Mouse (Mus musculus) neural tube, embryonic 15.5 days (tissue): ENCODE results near the gene Ssc5d. TPM values are rescaled to one million over a fixed set of nuclear protein-coding genes. Genes with fewer than 3 reads are reported as not detected.
"Not testable (repeated sequence)": the region's sequence is repeated elsewhere in the genome, so short reads cannot be mapped to it uniquely, and the experiment has no call there.

Source experiments
- ATAC-seq: fragments of 200-750 bp; cut with Nextera tagmentation; 2 replicates; pipeline ENCODE4 v1.8.0; 2017; ENCODE audit warnings: mild to moderate bottlenecking, moderate TSS enrichment, moderate library complexity; ENCODE audit not compliant: low FRiP score
- H3K27ac ChIP-seq: fragments of 300-500 bp; sonication (generic); replicated peaks from 2 replicates; pipeline ENCODE4 v1.5.1; 2015; ENCODE audit warnings: mild to moderate bottlenecking, inconsistent platforms
- H3K27me3 ChIP-seq: fragments of 300-500 bp; sonication (generic); replicated peaks from 2 replicates; pipeline ENCODE4 v1.6.1; 2015; ENCODE audit warnings: inconsistent platforms
- H3K36me3 ChIP-seq: fragments of 300-500 bp; sonication (generic); 2 replicates; pipeline ENCODE4 v1.6.1; 2015; ENCODE audit warnings: inconsistent platforms
- H3K4me1 ChIP-seq: fragments of 300-500 bp; sonication (generic); 2 replicates; pipeline ENCODE4 v1.6.1; 2015; ENCODE audit warnings: inconsistent platforms
- H3K4me2 ChIP-seq: fragments of 300-500 bp; sonication (generic); 2 replicates; pipeline ENCODE4 v1.6.1; 2015; ENCODE audit warnings: inconsistent platforms, mild to moderate bottlenecking, moderate library complexity
- H3K4me3 ChIP-seq: fragments of 300-500 bp; sonication (generic); replicated peaks from 2 replicates; pipeline ENCODE4 v1.5.1; 2015; ENCODE audit warnings: mild to moderate bottlenecking, inconsistent platforms
- H3K9ac ChIP-seq: fragments of 300-500 bp; sonication (generic); replicated peaks from 2 replicates; pipeline ENCODE4 v1.6.1; 2015; ENCODE audit warnings: mild to moderate bottlenecking, inconsistent platforms
- H3K9me3 ChIP-seq: fragments of 300-500 bp; sonication (generic); replicated peaks from 2 replicates; pipeline ENCODE4 v1.6.1; 2016; ENCODE audit warnings: inconsistent platforms
- WGBS: fragments of 180-500 bp; shearing (Covaris S2); methylation state at CpG from one replicate; pipeline ENCODE4 v1.1.7; 2015; ENCODE audit warnings: mixed read lengths; 5-methylcytosine and 5-hydroxymethylcytosine counted together
- polyA plus RNA-seq: library from polyadenylated mRNA; unstranded; fragments of >200 nt; fragmentation: Nextera tagmentation; extraction: Ambion mirVana; gene quantifications from 2 replicates; pipeline ENCODE4 v1.2.1, GENCODE M21; 2015

The Ssc5d gene
- 1.00 and 1.8 TPM in 2 replicates for polyA plus RNA-seq

- no peak for ATAC-seq
- H3K27ac ChIP-seq, result peak within 1 kb of the TSS; percentile 99
- peaks cover 5% of the 10 kb centered on the region for H3K36me3 ChIP-seq
- H3K4me3 ChIP-seq, result no peak within 1 kb of the TSS
- no peaks in the 10 kb centered on the region for H3K27me3 ChIP-seq
- H3K4me2 ChIP-seq, result peak within 1 kb of the TSS; percentile 95
- H3K4me1 ChIP-seq, result peaks cover 55% of the 10 kb centered on the region
- WGBS, result 6% methylated on average over 6 of the region's 6 CpGs
- H3K9me3 ChIP-seq, result no peaks in the 10 kb centered on the region
- peak within 1 kb of the TSS; percentile 28; the same call in 1 of the 2 replicates for H3K9ac ChIP-seq
Observed at GRCm38 (mm10) chr7:4925441-4926381, at the start of gene Ssc5d. Gene Ssc5d, plus strand, starts transcription at chr7:4925785.

DNA sequence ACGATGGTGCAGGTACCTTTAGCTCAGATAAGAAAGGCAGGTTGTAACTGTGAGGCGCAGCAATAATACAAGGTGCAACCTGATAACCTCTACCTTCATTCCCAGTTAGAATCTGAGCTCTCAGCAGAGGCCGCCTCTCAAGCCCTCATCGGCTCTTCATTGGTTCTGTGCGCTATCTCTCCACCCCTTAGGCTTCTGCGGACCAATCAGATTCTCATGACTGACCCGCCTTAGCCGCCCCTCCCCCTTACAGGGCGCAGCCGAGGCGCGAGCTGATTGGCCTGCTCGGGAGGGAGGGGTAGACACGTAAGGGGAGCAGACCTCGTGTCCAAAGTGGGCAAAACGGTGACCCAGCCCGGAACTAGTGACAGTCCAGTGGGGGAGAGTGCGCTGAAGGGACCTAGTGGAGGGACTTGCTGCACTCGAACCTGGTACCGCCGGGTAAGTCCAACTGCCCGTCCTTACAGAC lies 48.8 kb upstream of the Ssc5d start, which contains the start of gene Isoc2a:
Isoc2a (plus strand) TSS at position 401 of the 469 bp plus-strand sequence.
- Histone ChIP-seq H3K36me3 (no peaks in the 10 kb centered on the region), H3K27ac (peak within 1 kb of the TSS; percentile 54), H3K4me2 (peak within 1 kb of the TSS; percentile 93), H3K27me3 (no peaks in the 10 kb centered on the region), H3K9me3 (no peaks in the 10 kb centered on the region), H3K4me1 (peaks cover 15% of the 10 kb centered on the region), H3K9ac (peak within 1 kb of the TSS; percentile 62), H3K4me3 (peak within 1 kb of the TSS; percentile 56)
- ATAC-seq, result peak; percentile 100
- under 1% methylated on average over 22 of the region's 22 CpGs for WGBS

- Histone ChIP-seq H3K36me3 (no peaks in the 10 kb centered on the region), H3K4me2 (peak overlapping the region; percentile 93), H3K4me3 (peak overlapping the region; percentile 56), H3K4me1 (peaks cover 15% of the 10 kb centered on the region), H3K27me3 (no peaks in the 10 kb centered on the region), H3K27ac (no peak overlapping the region), H3K9me3 (no peaks in the 10 kb centered on the region), H3K9ac (peak overlapping the region; percentile 62)
- peak; percentile 53; the same call in 1 of the 2 replicates for ATAC-seq
- WGBS, result 10% methylated on average over 11 of the region's 11 CpGs
Observed at GRCm38 (mm10) chr7:4877226-4877625, 48.4 kb upstream of the Ssc5d start.

GRCm38 (mm10) chr7:4878186-4878585 lies 47.4 kb upstream of the Ssc5d start:
- Histone ChIP-seq H3K4me3 (no peak overlapping the region), H3K27ac (no peak overlapping the region), H3K4me2 (no peak overlapping the region), H3K9ac (no peak overlapping the region), H3K36me3 (no peaks in the 10 kb centered on the region), H3K9me3 (no peaks in the 10 kb centered on the region), H3K4me1 (peaks cover 15% of the 10 kb centered on the region), H3K27me3 (no peaks in the 10 kb centered on the region)
- no peak for ATAC-seq

DNA sequence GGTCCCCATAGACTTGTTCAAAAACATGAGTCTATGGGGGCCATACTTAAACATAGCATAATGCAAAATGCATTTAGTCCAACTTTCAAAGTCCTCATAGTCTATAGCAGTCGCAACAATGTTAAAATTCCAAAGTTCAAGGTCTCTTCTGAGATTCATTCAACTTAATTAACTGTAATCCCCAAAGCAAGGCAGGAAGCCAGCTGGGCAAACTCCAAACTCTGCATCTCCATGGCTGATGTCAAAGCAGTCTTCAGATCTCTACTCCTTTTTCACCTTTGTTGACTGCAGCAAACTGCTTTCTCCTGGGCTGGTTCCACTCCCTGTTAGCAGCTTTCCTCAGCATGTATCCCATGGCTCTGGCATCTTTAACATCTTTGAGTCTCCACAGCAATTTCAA lies 46.5 kb upstream of the Ssc5d start:
- not testable (repeated sequence) for H3K9ac ChIP-seq, ATAC-seq, H3K27me3 ChIP-seq, H3K9me3 ChIP-seq, H3K4me2 ChIP-seq, H3K4me3 ChIP-seq, H3K27ac ChIP-seq, H3K36me3 ChIP-seq
- 75% methylated on average over 1 of the region's 1 CpGs for WGBS
- H3K4me1 ChIP-seq, result peaks cover 15% of the 10 kb centered on the region

DNA sequence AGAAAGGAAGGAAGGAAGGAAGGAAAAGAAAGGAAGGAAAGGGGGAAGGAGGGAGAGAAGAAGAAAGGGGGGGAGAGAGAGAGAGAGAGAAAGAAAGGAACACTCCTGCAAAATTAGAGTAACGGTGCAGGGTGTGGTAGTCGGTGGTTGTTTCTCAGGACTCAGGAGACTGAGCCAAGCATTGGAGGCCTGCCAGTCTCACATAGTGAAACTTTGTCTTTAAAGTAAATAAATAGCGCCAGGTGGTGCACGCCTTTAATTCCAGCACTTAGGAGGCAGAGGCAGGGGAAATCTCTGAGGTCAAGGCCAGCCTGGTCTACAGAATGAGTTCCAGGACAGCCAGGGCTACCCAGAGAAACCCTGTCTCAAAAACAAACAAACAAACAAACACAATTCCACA lies 38.9 kb upstream of the Ssc5d start:
- WGBS, result 83% methylated on average over 4 of the region's 4 CpGs
- H3K27me3 ChIP-seq, result no peaks in the 10 kb centered on the region
- no peaks in the 10 kb centered on the region for H3K36me3 ChIP-seq
- no peak overlapping the region for H3K9ac ChIP-seq
- H3K9me3 ChIP-seq, result no peaks in the 10 kb centered on the region
- H3K4me3 ChIP-seq, result no peak overlapping the region
- ATAC-seq, result no peak
- no peak overlapping the region for H3K27ac ChIP-seq
- H3K4me2 ChIP-seq, result no peak overlapping the region
- H3K4me1 ChIP-seq, result no peaks in the 10 kb centered on the region

GRCm38 (mm10) chr7:4895186-4895585 lies 30.4 kb upstream of the Ssc5d start:
- no peak overlapping the region for H3K4me2 ChIP-seq
- no peak overlapping the region for H3K9ac ChIP-seq
- no peaks in the 10 kb centered on the region for H3K27me3 ChIP-seq
- H3K4me3 ChIP-seq, result no peak overlapping the region
- 56% methylated on average over 11 of the region's 11 CpGs for whole genome bisulfite sequencing
- no peaks in the 10 kb centered on the region for H3K36me3 ChIP-seq
- ATAC-seq, result no peak
- H3K4me1 ChIP-seq, result peaks cover 16% of the 10 kb centered on the region
- H3K27ac ChIP-seq, result no peak overlapping the region
- no peaks in the 10 kb centered on the region for H3K9me3 ChIP-seq

DNA sequence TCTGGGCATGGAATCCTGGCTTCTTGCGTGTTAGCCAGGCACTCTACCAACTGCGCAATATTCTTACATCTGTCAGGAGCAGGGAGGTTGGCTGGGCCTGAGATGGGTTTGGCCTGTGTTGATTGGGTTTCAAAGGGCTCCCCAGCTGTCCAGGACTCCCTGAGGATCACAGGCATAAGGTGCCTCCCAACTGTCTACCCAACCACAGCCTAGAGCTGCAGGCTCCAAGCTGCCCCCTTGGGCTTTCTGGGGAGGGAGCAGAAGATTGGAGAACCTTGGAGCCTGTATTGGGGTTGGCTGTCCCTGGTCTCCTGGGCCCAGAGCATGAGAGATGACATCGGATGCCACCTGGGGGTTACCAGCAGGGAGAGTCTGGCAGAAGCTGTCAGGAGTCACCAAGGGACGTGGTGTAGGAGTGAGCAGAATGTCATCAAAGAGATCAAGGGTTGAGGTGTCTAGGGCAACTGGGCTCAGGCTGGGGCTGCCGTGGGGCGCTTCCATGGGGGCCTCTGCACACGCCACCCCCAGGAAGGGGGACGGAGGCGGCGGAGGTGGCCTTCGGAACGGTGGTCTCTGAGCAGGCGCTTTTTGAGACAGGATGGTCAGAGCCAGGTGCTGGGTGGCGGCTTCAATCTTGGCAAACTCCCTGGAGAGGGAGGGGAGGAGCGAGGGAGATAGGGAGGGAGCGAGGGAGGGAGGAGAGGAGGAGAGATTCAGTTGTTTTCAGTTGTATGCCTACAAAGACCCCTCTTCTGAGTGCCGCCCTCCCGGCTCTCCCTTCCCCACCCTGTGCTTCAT lies 26.5 kb upstream of the Ssc5d start:
- peak overlapping the region; percentile 38 for H3K4me3 ChIP-seq
- peaks cover 20% of the 10 kb centered on the region for H3K4me1 ChIP-seq
- no peaks in the 10 kb centered on the region for H3K36me3 ChIP-seq
- H3K9me3 ChIP-seq, result no peaks in the 10 kb centered on the region
- peak overlapping the region; percentile 62 for H3K4me2 ChIP-seq
- ATAC-seq, result peak; percentile 76
- peak overlapping the region; percentile 65 for H3K27ac ChIP-seq
- H3K9ac ChIP-seq, result peak overlapping the region; percentile 29
- WGBS, result 15% methylated on average over 17 of the region's 18 CpGs
- H3K27me3 ChIP-seq, result no peaks in the 10 kb centered on the region

DNA sequence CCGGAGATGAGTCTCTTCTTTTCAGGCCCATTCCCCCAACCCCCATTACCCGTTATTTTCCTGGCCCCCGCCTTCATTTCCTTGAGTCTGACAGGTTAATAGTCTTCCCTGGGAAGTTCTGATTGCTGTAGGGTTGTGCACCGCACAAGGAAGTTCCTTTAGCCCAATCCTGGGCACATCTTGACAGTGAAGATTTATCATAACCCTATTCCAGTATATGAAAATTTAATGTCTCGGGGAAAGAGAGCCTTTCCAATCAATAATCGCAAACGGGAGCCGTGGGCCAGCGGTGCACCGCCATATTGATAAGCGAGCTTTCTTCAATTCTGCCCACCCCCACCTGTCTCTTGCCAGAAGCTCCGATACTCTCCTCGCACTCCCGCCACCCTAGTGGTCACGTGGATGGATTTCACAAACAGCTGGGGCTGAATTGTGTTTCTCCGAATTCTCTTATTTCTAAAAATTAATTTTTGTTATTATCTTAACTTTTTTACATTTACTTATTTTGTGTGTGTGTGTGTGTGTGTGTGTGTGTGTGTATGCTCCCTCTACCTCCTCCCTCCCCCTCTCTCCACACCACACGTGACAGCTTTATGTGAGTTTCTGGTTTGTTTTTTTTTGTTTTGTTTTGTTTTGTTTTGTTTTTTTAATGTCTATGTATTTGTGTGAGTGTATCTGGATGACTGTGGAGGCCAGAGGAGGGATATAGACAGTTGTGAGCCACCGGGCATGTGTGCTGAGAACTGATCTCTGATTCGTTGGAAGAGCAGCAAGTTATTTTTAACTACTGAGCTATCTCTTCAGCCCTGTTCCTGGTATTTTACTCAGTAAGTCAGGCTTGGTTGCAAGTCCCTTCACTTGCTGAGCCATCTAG lies 25.7 kb upstream of the Ssc5d start:
- no peaks in the 10 kb centered on the region for H3K36me3 ChIP-seq
- WGBS, result 10% methylated on average over 19 of the region's 19 CpGs
- peak overlapping the region; percentile 62 for H3K4me2 ChIP-seq
- H3K9ac ChIP-seq, result peak overlapping the region; percentile 29
- peak; percentile 84 for ATAC-seq
- H3K27ac ChIP-seq, result peak overlapping the region; percentile 65
- H3K9me3 ChIP-seq, result no peaks in the 10 kb centered on the region
- peak overlapping the region; percentile 38 for H3K4me3 ChIP-seq
- peaks cover 20% of the 10 kb centered on the region for H3K4me1 ChIP-seq
- H3K27me3 ChIP-seq, result no peaks in the 10 kb centered on the region

GRCm38 (mm10) chr7:4900523-4900851 lies 25.1 kb upstream of the Ssc5d start:
- WGBS, result 31% methylated on average over 11 of the region's 11 CpGs
- ATAC-seq, result no peak
- H3K27me3 ChIP-seq, result no peaks in the 10 kb centered on the region
- peak overlapping the region; percentile 38 for H3K4me3 ChIP-seq
- H3K36me3 ChIP-seq, result no peaks in the 10 kb centered on the region
- peaks cover 20% of the 10 kb centered on the region for H3K4me1 ChIP-seq
- peak overlapping the region; percentile 62 for H3K4me2 ChIP-seq
- H3K27ac ChIP-seq, result no peak overlapping the region; the same call in 1 of the 2 replicates
- no peaks in the 10 kb centered on the region for H3K9me3 ChIP-seq
- no peak overlapping the region for H3K9ac ChIP-seq

DNA sequence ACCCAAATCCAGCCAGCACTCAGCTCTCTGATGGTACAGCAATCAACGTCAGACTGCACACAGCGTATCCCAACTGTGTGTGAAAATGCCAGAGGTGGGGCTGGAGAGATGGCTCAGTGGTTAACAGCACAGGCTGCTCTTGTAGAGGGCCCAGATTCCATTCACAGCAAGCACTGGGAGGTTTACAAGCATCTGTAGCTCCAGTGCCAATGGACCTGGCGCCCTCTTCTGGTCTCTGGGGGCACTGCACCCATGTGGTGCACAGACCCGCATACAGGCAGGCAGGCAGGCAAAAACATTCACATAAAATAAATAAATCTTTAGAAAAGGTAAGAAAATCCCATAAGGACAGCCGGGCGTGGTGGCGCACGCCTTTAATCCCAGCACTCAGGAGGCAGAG lies 24.4 kb upstream of the Ssc5d start:
- WGBS, result 51% methylated on average over 8 of the region's 8 CpGs
- H3K4me1 ChIP-seq, result peaks cover 20% of the 10 kb centered on the region
- no peak overlapping the region for H3K27ac ChIP-seq
- no peaks in the 10 kb centered on the region for H3K9me3 ChIP-seq
- no peak overlapping the region for H3K4me3 ChIP-seq
- no peak overlapping the region for H3K9ac ChIP-seq
- no peaks in the 10 kb centered on the region for H3K36me3 ChIP-seq
- no peak overlapping the region; the same call in 1 of the 2 replicates for H3K4me2 ChIP-seq
- ATAC-seq, result no peak
- H3K27me3 ChIP-seq, result no peaks in the 10 kb centered on the region
